Mouse (Mus musculus): ENCODE results near the gene Akr1c13.

The Akr1c13 gene

DNA sequence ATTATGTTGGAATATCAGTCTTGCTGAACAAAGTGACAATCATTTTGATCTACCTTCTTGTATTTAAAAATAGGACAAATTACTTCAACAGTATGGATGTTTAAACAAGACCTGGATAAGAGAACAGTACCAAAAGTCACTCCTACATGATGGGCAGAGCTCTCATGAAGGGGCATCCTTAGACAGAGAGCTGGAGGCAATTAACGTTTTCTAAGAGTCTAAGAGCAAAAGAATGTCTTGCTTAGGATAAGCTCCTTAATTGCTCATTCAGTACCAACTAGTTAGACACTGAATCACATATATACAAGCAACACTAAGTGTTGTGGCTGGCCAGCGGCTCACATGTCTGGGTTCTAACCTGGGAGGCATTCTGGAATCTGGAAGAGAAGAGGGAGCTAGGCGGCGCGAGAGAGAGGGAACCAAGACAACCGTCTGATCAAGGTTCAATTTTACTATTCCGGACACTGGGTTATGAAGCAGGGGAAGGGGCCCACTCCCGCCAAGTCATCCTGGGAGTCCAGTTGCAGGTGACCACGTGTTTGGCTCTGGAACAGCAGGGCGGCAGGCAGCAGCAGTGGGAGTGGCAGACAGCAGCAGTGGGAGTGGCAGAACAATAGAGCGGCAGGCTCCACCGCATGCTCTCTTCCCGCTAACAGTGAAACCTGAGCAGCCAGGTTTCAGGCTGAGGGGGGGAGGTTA lies 54.1 kb downstream of the Akr1c13 start:
- peak; percentile 59 for DNase-seq

- no peak for DNase-seq
These were observed 58.4 kb downstream of the Akr1c13 start for GRCm38 (mm10) chr13:4249347-4249746.
